Mouse (Mus musculus) layer of hippocampus, postnatal 14 days (tissue): ENCODE data around the gene Capzb. TPM values are rescaled to one million over a fixed set of nuclear protein-coding genes. Genes with fewer than 3 reads are reported as not detected.

Experiments
- microRNA-seq, 2 experiments: library from miRNA; unstranded; fragments of <30 nt; microRNA quantifications; one replicate each; pipeline ENCODE4 v1.2.0; 2021
- total RNA-seq, 2 experiments: library from RNA; stranded (reverse); gene quantifications; 2 replicates each; pipeline ENCODE4 v1.2.3; 2021

Gene Capzb
- total RNA-seq, 2 experiments from 2014 or later: 406 to 431 TPM

Small RNAs within 50 kb of the gene (microRNA-seq; reads per million reads assigned to microRNA genes)
- gene Gm24245 (0 reads per million in 2 experiments), gene Gm25732 (0.23 to 2.3 reads per million in 2 experiments)

Other genes with a start within 250 kb of the Capzb start
- not detected for gene Rnf186, start 225.8 kb upstream of the Capzb start, total RNA-seq
- 1 to 10 TPM; 2.1 to 3.0 TPM for gene Tmco4, start 220.0 kb upstream of the Capzb start, total RNA-seq
- 1 to 10 TPM; 7.9 to 8.5 TPM for gene Htr6, start 117.3 kb upstream of the Capzb start, total RNA-seq
- 10 to 100 TPM; 77.4 to 93.7 TPM for gene Nbl1, start 99.9 kb upstream of the Capzb start, total RNA-seq
- gene Minos1, start 61.8 kb upstream of the Capzb start, total RNA-seq: 100 to 1,000 TPM; 212 to 218 TPM
- gene Pqlc2, start 117.8 kb downstream of the Capzb start, total RNA-seq: 10 to 100 TPM; 11.9 to 16.8 TPM
- gene Akr7a5, start 117.8 kb downstream of the Capzb start, total RNA-seq: 10 to 100 TPM; 28.2 to 29.7 TPM
- gene Mrto4, start 159.7 kb downstream of the Capzb start, total RNA-seq: 10 to 100 TPM; 45.7 to 48.2 TPM
- gene Emc1, start 159.7 kb downstream of the Capzb start, total RNA-seq: 10 to 100 TPM; 83.6 to 88.6 TPM
- gene Ubr4, start 159.7 kb downstream of the Capzb start, total RNA-seq: 100 to 1,000 TPM; 154 to 171 TPM